Comparison of ENCODE assay signal across 10 mouse cellular contexts in the genomic region with DNA sequence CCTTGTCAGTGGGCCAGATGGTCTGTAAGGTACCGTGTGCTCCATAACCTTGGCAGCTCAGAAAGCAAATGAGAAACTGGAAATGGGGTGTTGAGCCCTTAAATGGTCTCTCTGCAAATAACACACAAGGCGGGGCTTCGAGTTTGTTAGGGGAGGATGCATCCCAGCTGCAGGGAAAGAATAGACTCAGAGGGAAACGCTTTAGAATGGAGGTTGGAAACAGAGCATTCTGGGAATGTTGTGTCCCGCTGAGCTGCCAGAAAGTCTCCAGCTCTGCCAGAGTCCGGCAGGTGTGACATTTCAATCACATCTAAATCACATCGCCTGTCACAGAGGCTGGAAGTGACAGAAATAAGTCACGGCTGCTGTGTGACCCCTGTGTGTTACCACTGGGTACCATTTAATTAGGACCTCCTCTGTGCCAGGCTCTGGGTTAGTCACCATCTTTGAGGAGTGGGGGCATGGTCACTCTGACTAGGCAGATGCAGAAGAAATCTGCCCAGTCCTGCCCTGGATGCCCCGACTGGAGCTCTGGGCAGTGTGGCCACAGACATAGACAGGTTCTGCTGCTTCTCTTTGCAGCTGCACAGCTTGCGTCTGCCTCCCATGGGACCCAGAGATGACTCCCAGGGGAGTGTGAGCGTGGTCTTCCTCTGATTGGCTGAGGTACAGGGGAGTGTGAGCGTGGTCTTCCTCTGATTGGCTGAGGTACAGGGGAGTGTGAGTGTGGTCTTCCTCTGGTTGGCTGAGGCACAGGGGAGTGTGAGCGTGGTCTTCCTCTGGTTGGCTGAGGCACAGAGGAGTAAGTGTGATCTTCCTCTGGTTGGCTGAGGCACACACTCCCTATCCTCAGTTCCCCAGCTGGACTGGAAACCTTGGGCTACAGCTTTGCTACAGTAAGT. TPM values are rescaled to one million over a fixed set of nuclear protein-coding genes. Genes with fewer than 3 reads are reported as not detected.
A peak's percentile ranks its signal among the peaks of the same experiment; 100 is the strongest.
DNase-seq lines count a peak whose midpoint lies in the region; ATAC-seq lines count a peak whose summit lies in the region.
"Had no signal": no experiment of that assay in that cellular context is flagged by ENCODE, and none has a peak within 500 bp of the region (broad histone marks: within the 10 kb centered on the region; RNA-seq: fewer than 3 reads in every experiment).

No protein-coding gene starts in this region.

- H3K9me3 ChIP-seq in kidney, embryonic 16.5 days (ENCODE audit: low read length), result no peaks in the 10 kb centered on the region
- no peaks in the 10 kb centered on the region for H3K9me3 ChIP-seq in forebrain, embryonic 16.5 days (ENCODE audit: control insufficient read depth, low read length)
- no peaks in the 10 kb centered on the region for H3K9me3 ChIP-seq in limb, embryonic 13.5 days
- H3K9me3 ChIP-seq in neural tube, embryonic 13.5 days, result no peaks in the 10 kb centered on the region

- DNase-seq in kidney, adult 9 months, result no peak
- no peak for DNase-seq in thymus, postnatal 25 days
- DNase-seq in cerebellum, adult 11 months, result no peak
- DNase-seq in adrenal gland, adult (ENCODE audit: inconsistent age in 2 of 2, low spot score in 1 of 2), result no peak

- no peaks in the 10 kb centered on the region for H3K36me3 ChIP-seq in kidney, embryonic 16.5 days (ENCODE audit: insufficient read depth, low read length)
- no peaks in the 10 kb centered on the region for H3K36me3 ChIP-seq in forebrain, embryonic 16.5 days (ENCODE audit: control insufficient read depth, insufficient read depth)
- H3K36me3 ChIP-seq in limb, embryonic 13.5 days, result no peaks in the 10 kb centered on the region
- H3K36me3 ChIP-seq in neural tube, embryonic 13.5 days, result no peaks in the 10 kb centered on the region

- no peak overlapping the region for H3K27ac ChIP-seq in kidney, embryonic 16.5 days (ENCODE audit: low read length)
- H3K27ac ChIP-seq in forebrain, embryonic 16.5 days (ENCODE audit: low read length), result no peak overlapping the region
- H3K27ac ChIP-seq in limb, embryonic 13.5 days, result no peak overlapping the region
- H3K27ac ChIP-seq in neural tube, embryonic 13.5 days (replicated peaks), result peak overlapping the region; percentile 46
- H3K27ac ChIP-seq: liver, embryonic 14.5 days had no signal

- WGBS in kidney, embryonic 16.5 days, result 44% methylated on average over 13 of the region's 13 CpGs
- 42% methylated on average over 13 of the region's 13 CpGs for WGBS in forebrain, embryonic 16.5 days
- 43% methylated on average over 13 of the region's 13 CpGs for WGBS in limb, embryonic 13.5 days
- 32% methylated on average over 13 of the region's 13 CpGs for WGBS in neural tube, embryonic 13.5 days

- peak; percentile 17; the same call in 1 of the 2 replicates for ATAC-seq in kidney, embryonic 16.5 days (ENCODE audit: low FRiP score, low TSS enrichment)
- peak; percentile 58 for ATAC-seq in forebrain, embryonic 16.5 days
- ATAC-seq in limb, embryonic 13.5 days (ENCODE audit: low FRiP score, low read depth), result peak; percentile 34; the same call in 1 of the 2 replicates
- ATAC-seq in neural tube, embryonic 13.5 days (ENCODE audit: low read depth), result peak; percentile 72
- ATAC-seq: Patski had no signal

- H3K9ac ChIP-seq in kidney, embryonic 16.5 days (replicated peaks; ENCODE audit: low read length), result no peak overlapping the region
- no peak overlapping the region for H3K9ac ChIP-seq in forebrain, embryonic 16.5 days (replicated peaks; ENCODE audit: low read depth, low read length)
- H3K9ac ChIP-seq in limb, embryonic 13.5 days, result peak overlapping the region; percentile 4; the same call in 1 of the 2 replicates
- peak overlapping the region; percentile 27; the same call in 1 of the 2 replicates for H3K9ac ChIP-seq in neural tube, embryonic 13.5 days
- H3K9ac ChIP-seq: liver, embryonic 14.5 days had no signal

- H3K4me1 ChIP-seq in kidney, embryonic 16.5 days (ENCODE audit: insufficient read depth, low read length), result no peaks in the 10 kb centered on the region
- H3K4me1 ChIP-seq in forebrain, embryonic 16.5 days (replicated peaks; ENCODE audit: control insufficient read depth, insufficient read depth, low read length), result peaks cover 5% of the 10 kb centered on the region
- H3K4me1 ChIP-seq in limb, embryonic 13.5 days, result peaks cover 7% of the 10 kb centered on the region
- peaks cover 25% of the 10 kb centered on the region for H3K4me1 ChIP-seq in neural tube, embryonic 13.5 days (replicated peaks)

- H3K4me3 ChIP-seq in kidney, embryonic 16.5 days (ENCODE audit: low read length), result no peak overlapping the region
- H3K4me3 ChIP-seq in forebrain, embryonic 16.5 days (replicated peaks; ENCODE audit: low read length), result no peak overlapping the region
- H3K4me3 ChIP-seq in limb, embryonic 13.5 days, result no peak overlapping the region
- no peak overlapping the region for H3K4me3 ChIP-seq in neural tube, embryonic 13.5 days

- H3K27me3 ChIP-seq in kidney, embryonic 16.5 days (ENCODE audit: insufficient read depth, low read length), result no peaks in the 10 kb centered on the region
- no peaks in the 10 kb centered on the region for H3K27me3 ChIP-seq in forebrain, embryonic 16.5 days (replicated peaks; ENCODE audit: control insufficient read depth, insufficient read depth, low read length)
- 0 out of 2 replicates have a peak, but pooled peaks cover 12% of the 10 kb centered on the region for H3K27me3 ChIP-seq in limb, embryonic 13.5 days
- H3K27me3 ChIP-seq in neural tube, embryonic 13.5 days, result no peaks in the 10 kb centered on the region

- no peak overlapping the region for H3K4me2 ChIP-seq in kidney, embryonic 16.5 days (replicated peaks; ENCODE audit: low read depth, low read length)
- 0 out of 2 replicates have a peak overlapping the region, but pooled peaks have one; percentile 6 for H3K4me2 ChIP-seq in forebrain, embryonic 16.5 days (ENCODE audit: low read length)
- H3K4me2 ChIP-seq in limb, embryonic 13.5 days (replicated peaks), result no peak overlapping the region
- H3K4me2 ChIP-seq in neural tube, embryonic 13.5 days, result peak overlapping the region; percentile 20; the same call in 1 of the 2 replicates

RNA-seq across cellular contexts. Expression of a gene that starts 53.2 kb away (rescaled TPM):
- polyA plus RNA-seq in kidney, embryonic 16.5 days (2015; fragmentation: Nextera tagmentation; extraction: Ambion mirVana), result 1.8 and 2.0 TPM in 2 replicates
- polyA plus RNA-seq in forebrain, embryonic 16.5 days (2015; fragmentation: Nextera tagmentation; extraction: Ambion mirVana), result 0.16 and 0.32 TPM in 2 replicates
- 1.6 and 1.9 TPM in 2 replicates for polyA plus RNA-seq in limb, embryonic 13.5 days (2015; fragmentation: Nextera tagmentation; extraction: Ambion mirVana)
- 0.59 and 0.92 TPM in 2 replicates for polyA plus RNA-seq in neural tube, embryonic 13.5 days (2015; fragmentation: Nextera tagmentation; extraction: Ambion mirVana)
- polyA plus RNA-seq: Patski had no signal

Comparison
In these comparisons a context has a peak if more than half of its experiments do, and no peak if none do; other contexts are left out.
1. ATAC-seq: peak in every context shown above with its lines; median percentile 72 in neural tube, embryonic 13.5 days; 58 in forebrain, embryonic 16.5 days; 34 in limb, embryonic 13.5 days; 17 in kidney, embryonic 16.5 days.
2. H3K4me2 ChIP-seq: peak in forebrain, embryonic 16.5 days (single experiment) and neural tube, embryonic 13.5 days (single experiment); none in kidney, embryonic 16.5 days (single experiment) and limb, embryonic 13.5 days (single experiment).
3. H3K9ac ChIP-seq: peak in limb, embryonic 13.5 days (single experiment) and neural tube, embryonic 13.5 days (single experiment); none in kidney, embryonic 16.5 days (single experiment) and forebrain, embryonic 16.5 days (single experiment).